In the genomic region with DNA sequence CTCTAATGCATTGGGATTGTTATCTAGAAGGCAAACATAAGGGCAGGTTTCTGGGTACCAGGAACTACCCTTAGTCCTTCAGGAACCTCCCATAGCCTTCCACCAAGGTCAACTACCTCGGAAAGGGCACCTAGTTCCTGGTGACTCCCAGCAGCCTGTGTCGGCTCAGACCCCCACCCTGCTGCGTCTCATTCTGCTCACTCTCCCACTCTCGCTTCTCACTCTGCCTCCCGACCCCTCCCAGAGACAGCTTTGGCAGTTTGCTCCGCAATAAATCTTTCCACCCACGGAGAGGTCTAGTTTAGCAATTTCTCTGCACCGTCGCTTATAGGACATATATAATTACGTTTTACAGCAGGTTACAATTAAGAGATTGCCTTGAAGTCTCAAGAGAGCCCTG, we compare ENCODE assay signal across 28 mouse cellular contexts. TPM values are rescaled to one million over a fixed set of nuclear protein-coding genes. Genes with fewer than 3 reads are reported as not detected.
DNase-seq lines count a peak whose midpoint lies in the region; ATAC-seq lines count a peak whose summit lies in the region.
"Had no signal": no experiment of that assay in that cellular context is flagged by ENCODE, and none has a peak within 500 bp of the region (broad histone marks: within the 10 kb centered on the region; RNA-seq: fewer than 3 reads in every experiment).

No protein-coding gene starts in this region.

- no peak overlapping the region for H3K4me3 ChIP-seq in forebrain, embryonic 11.5 days (ENCODE audit: low read depth, low read length)
- H3K4me3 ChIP-seq in forebrain, embryonic 15.5 days, result no peak overlapping the region
- no peak overlapping the region for H3K4me3 ChIP-seq in midbrain, embryonic 11.5 days (ENCODE audit: low read depth, low read length)
- no peak overlapping the region for H3K4me3 ChIP-seq in midbrain, embryonic 14.5 days (replicated peaks; ENCODE audit: low read depth, low read length)
- no peak overlapping the region for H3K4me3 ChIP-seq in neural tube, embryonic 15.5 days (replicated peaks)
- H3K4me3 ChIP-seq: gastrocnemius, adult 2 months; heart, adult 2 months; heart, embryonic 13.5 days; liver, embryonic 12.5 days; megakaryocyte, embryonic 14.5 days had no signal

- no peak overlapping the region for H3K4me2 ChIP-seq in forebrain, embryonic 11.5 days (ENCODE audit: low read depth, low read length, severe bottlenecking)
- H3K4me2 ChIP-seq in forebrain, embryonic 15.5 days (replicated peaks), result no peak overlapping the region
- H3K4me2 ChIP-seq in midbrain, embryonic 11.5 days, result no peak overlapping the region
- H3K4me2 ChIP-seq in midbrain, embryonic 14.5 days (ENCODE audit: low read length), result no peak overlapping the region
- no peak overlapping the region for H3K4me2 ChIP-seq in neural tube, embryonic 15.5 days
- H3K4me2 ChIP-seq: heart, embryonic 13.5 days; liver, embryonic 12.5 days had no signal

- peaks cover 6% of the 10 kb centered on the region; the same call in 1 of the 2 replicates for H3K36me3 ChIP-seq in forebrain, embryonic 11.5 days (ENCODE audit: control insufficient read depth, insufficient read depth, low read length)
- peaks cover 40% of the 10 kb centered on the region for H3K36me3 ChIP-seq in forebrain, embryonic 15.5 days
- peaks cover 9% of the 10 kb centered on the region; the same call in 1 of the 2 replicates for H3K36me3 ChIP-seq in midbrain, embryonic 11.5 days (ENCODE audit: control insufficient read depth, insufficient read depth, low read length)
- H3K36me3 ChIP-seq in midbrain, embryonic 14.5 days (ENCODE audit: control insufficient read depth, insufficient read depth, low read length), result peaks cover 41% of the 10 kb centered on the region
- peaks cover 36% of the 10 kb centered on the region for H3K36me3 ChIP-seq in neural tube, embryonic 15.5 days

- no peaks in the 10 kb centered on the region for H3K27me3 ChIP-seq in forebrain, embryonic 11.5 days (ENCODE audit: control insufficient read depth, insufficient read depth, low read length)
- no peaks in the 10 kb centered on the region for H3K27me3 ChIP-seq in forebrain, embryonic 15.5 days
- H3K27me3 ChIP-seq in midbrain, embryonic 11.5 days (ENCODE audit: control insufficient read depth, insufficient read depth, low read length), result no peaks in the 10 kb centered on the region
- no peaks in the 10 kb centered on the region for H3K27me3 ChIP-seq in midbrain, embryonic 14.5 days (ENCODE audit: control insufficient read depth, insufficient read depth, low read length)
- H3K27me3 ChIP-seq in neural tube, embryonic 15.5 days (replicated peaks), result no peaks in the 10 kb centered on the region
- H3K27me3 ChIP-seq: heart, embryonic 13.5 days; liver, embryonic 12.5 days; megakaryocyte, embryonic 14.5 days; Patski had no signal

- peak; percentile 37 for DNase-seq in forebrain, embryonic 11.5 days (ENCODE audit: low spot score)
- peak; percentile 26 for DNase-seq in midbrain, embryonic 11.5 days (ENCODE audit: low spot score, missing footprints)
- DNase-seq in midbrain, embryonic 14.5 days, result no peak
- DNase-seq in brain, adult 2 months (ENCODE audit: low read depth, low spot score), result peak; percentile 57
- no peak for DNase-seq in layer of hippocampus, adult 18-20 months (ENCODE audit: low spot score in 2 of 2)
- DNase-seq: adrenal gland, postnatal 10 days; cerebellum, adult 11 months; cerebellum, adult 9-11 months; gastrocnemius, adult 2 months; heart, postnatal 10 days; kidney, adult 2 months; kidney, postnatal 36 days; layer of hippocampus, postnatal 36 days; left cerebral cortex, postnatal 4 days; liver, postnatal 0 days; lung, postnatal 4 days; thymus, adult 2 months; thymus, postnatal 36 days had no signal

- no peaks in the 10 kb centered on the region for H3K9me3 ChIP-seq in forebrain, embryonic 11.5 days (ENCODE audit: control insufficient read depth, low read length)
- no peaks in the 10 kb centered on the region for H3K9me3 ChIP-seq in forebrain, embryonic 15.5 days
- H3K9me3 ChIP-seq in midbrain, embryonic 11.5 days (ENCODE audit: control insufficient read depth, low read length), result no peaks in the 10 kb centered on the region
- no peaks in the 10 kb centered on the region for H3K9me3 ChIP-seq in midbrain, embryonic 14.5 days (ENCODE audit: control insufficient read depth, low read length)
- H3K9me3 ChIP-seq in neural tube, embryonic 15.5 days (replicated peaks), result no peaks in the 10 kb centered on the region
- H3K9me3 ChIP-seq: heart, embryonic 13.5 days; liver, embryonic 12.5 days; megakaryocyte, embryonic 14.5 days had no signal

- no peak overlapping the region for H3K27ac ChIP-seq in forebrain, embryonic 11.5 days (ENCODE audit: low read depth, low read length)
- no peak overlapping the region for H3K27ac ChIP-seq in forebrain, embryonic 15.5 days (replicated peaks)
- no peak overlapping the region for H3K27ac ChIP-seq in midbrain, embryonic 11.5 days (ENCODE audit: low read depth, low read length)
- no peak overlapping the region for H3K27ac ChIP-seq in midbrain, embryonic 14.5 days (replicated peaks; ENCODE audit: low read depth, low read length)
- H3K27ac ChIP-seq in neural tube, embryonic 15.5 days (replicated peaks), result peak overlapping the region; percentile 62
- H3K27ac ChIP-seq: gastrocnemius, adult 2 months; heart, adult 2 months; heart, embryonic 13.5 days; liver, embryonic 12.5 days had no signal

- H3K9ac ChIP-seq in forebrain, embryonic 11.5 days (ENCODE audit: low read length), result no peak overlapping the region
- H3K9ac ChIP-seq in forebrain, embryonic 15.5 days (replicated peaks), result no peak overlapping the region
- H3K9ac ChIP-seq in midbrain, embryonic 11.5 days (ENCODE audit: low read length), result no peak overlapping the region
- H3K9ac ChIP-seq in midbrain, embryonic 14.5 days (replicated peaks; ENCODE audit: low read length), result no peak overlapping the region
- H3K9ac ChIP-seq in neural tube, embryonic 15.5 days (replicated peaks), result no peak overlapping the region
- H3K9ac ChIP-seq: heart, embryonic 13.5 days; liver, embryonic 12.5 days; liver, postnatal 0 days had no signal

- 78% methylated on average over 10 of the region's 10 CpGs for WGBS in forebrain, embryonic 11.5 days
- WGBS in forebrain, embryonic 15.5 days, result 79% methylated on average over 10 of the region's 10 CpGs
- 80% methylated on average over 10 of the region's 10 CpGs for WGBS in midbrain, embryonic 11.5 days
- WGBS in midbrain, embryonic 14.5 days, result 81% methylated on average over 10 of the region's 10 CpGs
- 32% methylated on average over 10 of the region's 10 CpGs for WGBS in neural tube, embryonic 15.5 days

- H3K4me1 ChIP-seq in forebrain, embryonic 11.5 days (replicated peaks; ENCODE audit: control insufficient read depth, insufficient read depth, low read length), result no peaks in the 10 kb centered on the region
- H3K4me1 ChIP-seq in forebrain, embryonic 15.5 days, result no peaks in the 10 kb centered on the region
- no peaks in the 10 kb centered on the region for H3K4me1 ChIP-seq in midbrain, embryonic 11.5 days (ENCODE audit: control insufficient read depth, insufficient read depth, low read length)
- no peaks in the 10 kb centered on the region for H3K4me1 ChIP-seq in midbrain, embryonic 14.5 days (ENCODE audit: control insufficient read depth, insufficient read depth, low read length)
- H3K4me1 ChIP-seq in neural tube, embryonic 15.5 days, result peaks cover 20% of the 10 kb centered on the region

- no peak for ATAC-seq in forebrain, embryonic 11.5 days (replicated peaks; ENCODE audit: low FRiP score)
- ATAC-seq in forebrain, embryonic 15.5 days (replicated peaks), result no peak
- ATAC-seq in midbrain, embryonic 11.5 days (ENCODE audit: low FRiP score), result no peak
- no peak for ATAC-seq in midbrain, embryonic 14.5 days (ENCODE audit: low FRiP score, low TSS enrichment)
- no peak; the same call in 1 of the 2 replicates for ATAC-seq in neural tube, embryonic 15.5 days (ENCODE audit: low FRiP score)
- ATAC-seq: forebrain, embryonic 16.5 days; inflammation-experienced regulatory T-cells, adult 6 months; liver, embryonic 12.5 days; liver, postnatal 0 days; Patski had no signal

RNA-seq across cellular contexts. Expression of a gene that starts 31.5 kb away (rescaled TPM):
- 99.8 and 103 TPM in 2 replicates for polyA plus RNA-seq in forebrain, embryonic 11.5 days (2014; fragmentation: Nextera tagmentation; extraction: Ambion mirVana)
- 89.7 and 93.3 TPM in 2 replicates for polyA plus RNA-seq in forebrain, embryonic 15.5 days (2015; fragmentation: Nextera tagmentation; extraction: Ambion mirVana)
- polyA plus RNA-seq in midbrain, embryonic 11.5 days (2014; fragmentation: Nextera tagmentation; extraction: Ambion mirVana), result 86.5 and 88.1 TPM in 2 replicates
- polyA plus RNA-seq in midbrain, embryonic 14.5 days (2014; fragmentation: Nextera tagmentation; extraction: Ambion mirVana), result 75.1 and 75.5 TPM in 2 replicates
- 62.6 and 64.9 TPM in 2 replicates for polyA plus RNA-seq in neural tube, embryonic 15.5 days (2015; fragmentation: Nextera tagmentation; extraction: Ambion mirVana)
- 10 to 100 TPM; 19.8 to 27.3 TPM for total RNA-seq in layer of hippocampus, adult 18-20 months (2021)
- total RNA-seq: neutrophil, adult 5-6 weeks had no signal

Comparison
In these comparisons a context has a peak if more than half of its experiments do, and no peak if none do; other contexts are left out.
1. DNase-seq: peak in forebrain, embryonic 11.5 days (single experiment), midbrain, embryonic 11.5 days (single experiment) and brain, adult 2 months (single experiment); none in midbrain, embryonic 14.5 days (single experiment) and layer of hippocampus, adult 18-20 months (0 of 2).